Mouse (Mus musculus) liver, postnatal 0 days (tissue): ENCODE results near the gene Scly.

ENCODE experiments used
- CTCF ChIP-seq: sonication (generic); IDR thresholded peaks from 2 replicates; pipeline ENCODE4 v1.5.1; 2016; ENCODE audit warnings: antibody characterized with exemption, low read depth
- EP300 ChIP-seq: IDR thresholded peaks from 2 replicates; pipeline ENCODE4 v1.6.1; 2016; ENCODE audit warnings: antibody characterized with exemption, low read depth, mild to moderate bottlenecking

DNA sequence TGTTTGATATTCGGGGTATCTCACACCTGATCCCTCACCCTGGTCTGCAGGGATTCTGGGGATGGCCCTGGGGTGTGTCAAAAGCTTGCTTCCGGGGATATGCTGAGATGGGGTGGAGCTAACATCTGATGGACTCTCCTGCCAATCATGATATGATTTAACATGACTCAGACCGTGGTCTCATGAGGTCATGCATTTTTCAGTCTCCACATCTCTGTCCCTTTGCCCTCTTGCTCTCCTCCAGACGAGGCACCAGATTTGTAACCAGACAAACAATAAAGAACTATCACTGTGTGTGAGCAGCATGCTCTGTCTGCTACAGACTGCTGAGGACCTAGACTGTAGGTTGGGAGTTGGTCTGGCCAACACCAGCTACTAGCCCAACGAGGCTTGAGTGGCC lies 64.0 kb downstream of the Scly start:
- TF ChIP-seq CTCF: no peak
- no peak for TF ChIP-seq EP300
